Mouse (Mus musculus) limb, embryonic 14.5 days (tissue): Measurements from ENCODE around the gene 1700001O22Rik. TPM values are rescaled to one million over a fixed set of nuclear protein-coding genes. Genes with fewer than 3 reads are reported as not detected.

ENCODE experiments used
- ATAC-seq: fragments of 200-750 bp; cut with Nextera tagmentation; 2 replicates; pipeline ENCODE4 v1.8.0; 2017; ENCODE audit warnings: low read depth, moderate number of reproducible peaks, moderate TSS enrichment; ENCODE audit not compliant: low FRiP score
- DNase-seq: peaks from one replicate; pipeline ENCODE4 v3.0.0-alpha.2; 2015; ENCODE audit warnings: low spot score
- H3K27ac ChIP-seq: fragments of 300-500 bp; sonication (generic); replicated peaks from 2 replicates; pipeline ENCODE4 v1.5.1; 2014; ENCODE audit warnings: low read depth, mild to moderate bottlenecking, low read length, moderate library complexity, mixed read lengths
- H3K27me3 ChIP-seq: fragments of 300-500 bp; sonication (generic); 2 replicates; pipeline ENCODE4 v1.6.1; 2014; ENCODE audit warnings: low read length, mixed read lengths; ENCODE audit not compliant: control insufficient read depth, insufficient read depth
- H3K36me3 ChIP-seq: fragments of 300-500 bp; sonication (generic); 2 replicates; pipeline ENCODE4 v1.6.1; 2014; ENCODE audit warnings: mild to moderate bottlenecking, low read length, moderate library complexity, mixed read lengths; ENCODE audit not compliant: control insufficient read depth, insufficient read depth
- H3K4me1 ChIP-seq: fragments of 300-500 bp; sonication (generic); 2 replicates; pipeline ENCODE4 v1.6.1; 2014; ENCODE audit warnings: antibody characterized with exemption, low read length, mixed read lengths; ENCODE audit not compliant: control insufficient read depth, insufficient read depth
- H3K4me2 ChIP-seq: fragments of 300-500 bp; sonication (generic); replicated peaks from 2 replicates; pipeline ENCODE4 v1.6.1; 2014; ENCODE audit warnings: low read depth, mild to moderate bottlenecking, low read length, moderate library complexity; ENCODE audit not compliant: severe bottlenecking
- H3K4me3 ChIP-seq: fragments of 300-500 bp; sonication (generic); replicated peaks from 2 replicates; pipeline ENCODE4 v1.5.1; 2014; ENCODE audit warnings: low read length
- H3K9ac ChIP-seq: fragments of 300-500 bp; sonication (generic); 2 replicates; pipeline ENCODE4 v1.6.1; 2014; ENCODE audit warnings: mild to moderate bottlenecking, low read depth, low read length, moderate library complexity; ENCODE audit not compliant: severe bottlenecking
- H3K9me3 ChIP-seq: fragments of 300-500 bp; sonication (generic); 2 replicates; pipeline ENCODE4 v1.6.1; 2016; ENCODE audit warnings: low read length; ENCODE audit not compliant: control insufficient read depth
- POLR2A ChIP-seq: fragments of 200-500 bp; IDR thresholded peaks from 2 replicates; pipeline ENCODE4 v1.8.0; 2012; ENCODE audit warnings: inconsistent platforms, mild to moderate bottlenecking, moderate library complexity, borderline replicate concordance; ENCODE audit not compliant: insufficient read depth, insufficient read length; ENCODE audit errors: extremely low read depth
- WGBS: fragments of 180-500 bp; shearing (Covaris S2); extraction: QIAGEN DNeasy Blood & Tissue Kit; methylation state at CpG from one replicate; pipeline ENCODE4 v1.1.7; 2014; 5-methylcytosine and 5-hydroxymethylcytosine counted together
- polyA plus RNA-seq, 2 experiments: library from polyadenylated mRNA; depleted of rRNA in 1 of 2; stranded (reverse) in 1 of 2; unstranded in 1 of 2; fragments of >200 nt; fragmentation: Nextera tagmentation in 1 of 2; extraction: Ambion mirVana in 1 of 2; gene quantifications; 2 replicates each; pipeline versions ENCODE4 v1.2.1 to v1.2.3; 2012 to 2014

Gene 1700001O22Rik
- polyA plus RNA-seq, 2 experiments = 3.4 TPM

DNA sequence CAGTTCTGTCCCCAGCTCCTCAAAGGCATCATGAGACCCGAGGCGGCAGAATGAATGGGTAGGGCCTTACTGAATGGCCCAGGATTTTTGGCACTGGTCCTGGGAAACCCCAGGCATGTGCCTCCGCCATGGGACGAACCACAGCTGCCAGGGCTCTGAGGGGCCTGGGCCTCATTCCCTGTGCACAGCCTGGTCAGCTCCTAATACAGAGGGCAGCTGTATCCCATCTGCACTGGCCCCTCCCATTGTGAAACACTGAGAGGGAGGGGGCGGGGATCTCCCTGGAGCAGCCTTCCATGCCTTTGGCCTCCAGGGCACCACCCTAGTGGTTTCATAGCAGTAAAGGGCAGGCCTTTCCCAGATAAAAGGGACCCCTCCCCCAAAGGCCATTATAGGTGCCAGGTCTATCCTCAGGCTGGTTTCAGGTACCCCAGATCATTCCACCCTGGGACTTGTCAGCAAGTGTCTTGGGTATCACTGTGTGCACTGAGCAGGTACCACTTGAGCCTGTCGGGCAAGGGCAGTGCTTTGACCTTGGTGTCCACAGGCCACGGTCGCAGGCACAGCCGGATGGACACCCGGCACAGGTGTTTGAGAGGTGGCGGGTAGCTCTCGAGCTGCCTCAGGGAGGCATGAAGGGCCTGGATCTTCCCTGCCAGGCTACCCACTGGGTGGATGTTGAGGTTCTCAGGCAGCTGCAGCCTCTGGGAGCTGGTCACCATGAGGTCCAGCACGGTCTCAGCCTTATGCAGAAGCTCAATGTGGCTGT, 20.1 kb upstream of the 1700001O22Rik start:
- 73% methylated on average over 13 of the region's 13 CpGs for WGBS
- peaks cover 71% of the 10 kb centered on the region for H3K36me3 ChIP-seq
- ATAC-seq (peak; percentile 53; the same call in 1 of the 2 replicates), DNase-seq (peak; percentile 69)
- H3K4me2 ChIP-seq = no peak overlapping the region
- peaks cover 11% of the 10 kb centered on the region for H3K4me1 ChIP-seq
- no peaks in the 10 kb centered on the region for H3K9me3 ChIP-seq
- no peak for TF ChIP-seq POLR2A
- H3K9ac ChIP-seq = no peak overlapping the region
- no peaks in the 10 kb centered on the region for H3K27me3 ChIP-seq
- H3K4me3 ChIP-seq = no peak overlapping the region
- no peak overlapping the region; the same call in 1 of the 2 replicates for H3K27ac ChIP-seq

DNA sequence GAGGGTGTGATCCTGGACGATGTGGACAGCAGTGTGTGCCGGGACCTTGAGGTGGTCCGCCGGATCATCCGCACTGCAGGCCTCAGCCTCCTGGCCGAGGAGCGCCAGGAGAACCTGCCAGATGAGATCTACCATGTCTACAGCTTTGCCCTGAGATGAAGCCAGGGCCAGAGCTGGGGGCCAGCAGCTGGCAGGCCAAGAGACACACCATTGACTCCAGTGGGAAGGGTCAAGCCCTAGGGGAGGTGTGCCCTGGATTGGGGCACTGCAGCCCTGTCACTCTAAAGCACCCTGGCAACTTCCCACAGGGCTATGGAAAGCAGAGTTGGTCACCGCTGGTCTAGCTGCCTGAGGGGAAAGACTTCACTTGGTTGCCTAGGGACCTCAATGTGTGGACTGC, 19.0 kb upstream of the 1700001O22Rik start:
- peaks cover 7% of the 10 kb centered on the region for H3K4me1 ChIP-seq
- DNase-seq (no peak), ATAC-seq (no peak)
- no peak for TF ChIP-seq POLR2A
- no peak overlapping the region for H3K4me3 ChIP-seq
- no peak overlapping the region for H3K4me2 ChIP-seq
- H3K9ac ChIP-seq = no peak overlapping the region
- peaks cover 79% of the 10 kb centered on the region for H3K36me3 ChIP-seq
- 91% methylated on average over 8 of the region's 8 CpGs for WGBS
- no peak overlapping the region for H3K27ac ChIP-seq
- H3K27me3 ChIP-seq = no peaks in the 10 kb centered on the region
- H3K9me3 ChIP-seq = no peaks in the 10 kb centered on the region

DNA sequence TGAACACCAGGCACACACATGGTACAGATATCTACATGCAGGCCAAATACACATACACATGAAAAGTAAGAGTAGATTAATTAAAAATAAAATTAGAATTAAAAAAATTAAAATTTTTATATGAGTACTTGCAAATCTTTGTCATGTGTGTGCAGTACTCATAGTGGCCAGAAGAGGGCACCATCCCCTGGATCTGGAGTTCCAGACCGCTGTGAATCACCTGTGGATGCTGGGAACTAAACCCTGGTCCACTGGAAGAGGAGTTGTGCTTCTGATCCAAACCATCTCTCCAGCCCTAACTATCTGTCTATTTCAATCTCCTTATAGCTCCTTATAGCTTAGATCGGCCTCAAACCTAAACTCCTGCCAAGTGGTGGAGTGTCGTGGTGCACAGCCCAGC, 17.6 kb upstream of the 1700001O22Rik start:
- H3K4me2 ChIP-seq = no peak overlapping the region
- no peaks in the 10 kb centered on the region for H3K4me1 ChIP-seq
- no peak overlapping the region for H3K4me3 ChIP-seq
- H3K9me3 ChIP-seq = no peaks in the 10 kb centered on the region
- no peak overlapping the region for H3K27ac ChIP-seq
- H3K36me3 ChIP-seq = peaks cover 84% of the 10 kb centered on the region
- no peak for TF ChIP-seq POLR2A
- WGBS = 96% methylated on average over 3 of the region's 3 CpGs
- ATAC-seq (no peak), DNase-seq (no peak)
- H3K27me3 ChIP-seq = no peaks in the 10 kb centered on the region
- H3K9ac ChIP-seq = no peak overlapping the region

DNA sequence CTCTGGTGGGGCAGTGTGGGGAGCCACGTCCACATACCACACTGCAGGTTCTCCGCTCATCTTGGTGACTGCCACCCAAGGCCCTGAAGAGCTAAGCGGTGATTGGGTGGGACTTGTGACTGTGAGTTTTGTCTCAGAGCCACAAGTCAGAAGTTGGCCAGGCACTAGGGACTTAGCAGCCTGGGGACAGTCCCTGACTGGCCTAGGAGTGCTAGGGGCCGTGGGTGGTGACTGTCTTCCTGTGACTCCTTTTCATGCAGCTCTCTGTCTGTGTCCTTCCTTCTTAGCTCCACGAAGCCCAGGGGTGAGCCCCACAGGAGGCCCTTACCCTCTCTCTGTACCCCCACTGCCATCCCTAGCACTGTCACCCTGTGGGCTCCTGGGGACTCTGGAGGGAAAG, 16.4 kb upstream of the 1700001O22Rik start:
- Histone ChIP-seq H3K4me2 (no peak overlapping the region), H3K9ac (no peak overlapping the region), H3K4me3 (no peak overlapping the region), H3K9me3 (no peaks in the 10 kb centered on the region), H3K27ac (no peak overlapping the region), H3K27me3 (no peaks in the 10 kb centered on the region), H3K36me3 (peaks cover 84% of the 10 kb centered on the region), H3K4me1 (no peaks in the 10 kb centered on the region)
- ATAC-seq (no peak), DNase-seq (no peak)
- 92% methylated on average over 5 of the region's 5 CpGs for WGBS
- TF ChIP-seq POLR2A = no peak

DNA sequence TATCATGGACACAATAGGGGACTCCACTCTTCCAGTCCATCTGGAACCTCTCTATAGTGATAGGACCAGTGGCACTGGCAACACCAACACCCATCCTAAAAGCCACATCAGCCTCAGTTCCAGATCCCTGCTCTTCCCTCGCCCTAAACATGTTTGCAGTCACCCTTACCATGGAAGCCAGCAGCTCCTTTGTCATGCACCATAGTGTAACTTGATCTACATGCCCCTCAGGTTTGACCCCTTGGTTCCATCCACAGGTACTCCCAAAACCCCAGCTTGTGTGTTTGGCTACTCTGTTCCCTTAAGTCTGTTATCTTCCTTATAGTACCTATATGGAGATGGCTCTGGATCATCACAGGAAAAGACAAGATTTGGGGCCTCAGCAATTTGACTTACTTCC, 12.9 kb upstream of the 1700001O22Rik start:
- Histone ChIP-seq H3K27me3 (no peaks in the 10 kb centered on the region), H3K4me1 (no peaks in the 10 kb centered on the region), H3K9ac (no peak overlapping the region), H3K27ac (no peak overlapping the region), H3K9me3 (no peaks in the 10 kb centered on the region), H3K4me3 (no peak overlapping the region), H3K36me3 (peaks cover 76% of the 10 kb centered on the region), H3K4me2 (no peak overlapping the region)
- 100% methylated on average over 1 of the region's 1 CpGs for WGBS
- no peak for TF ChIP-seq POLR2A
- DNase-seq = no peak
- no peak for ATAC-seq
